Mouse (Mus musculus) frontal cortex, adult 2 months (tissue): ENCODE measurements at regions not wholly inside any gene's neighbourhood (a gene's known extent, or its start where the extent isn't known, plus 50 kb on each side); places are given as distances from the start of the nearest gene placed in this dataset.

ENCODE experiments used
- DNase-seq, 2 experiments: peaks; one replicate each; pipeline ENCODE4 v3.0.0; 2022; ENCODE audit warnings: low spot score in 1 of 2; ENCODE audit errors: extremely low spot score in 1 of 2

GRCm38 (mm10) chrX:76010631-76011030 lies 135.6 kb upstream of the Pls3 start:
- no peak for DNase-seq

GRCm38 (mm10) chrX:75978562-75978961 lies 103.6 kb upstream of the Pls3 start:
- peak in 1 of 2 experiments; percentile 8 for DNase-seq

- no peak for DNase-seq
Measured at GRCm38 (mm10) chrX:75974671-75975070, 99.7 kb upstream of the Pls3 start.

- DNase-seq, result no peak
Measured at GRCm38 (mm10) chrX:75949694-75950093, 74.7 kb upstream of the Pls3 start.

GRCm38 (mm10) chrX:75928903-75929302 lies 53.9 kb upstream of the Pls3 start:
- peak; percentile 3 to 30 for DNase-seq
